Mouse (Mus musculus): ENCODE results near the gene Olfr1380.
A peak's percentile ranks its signal among the peaks of the same experiment; 100 is the strongest.
"Not testable (repeated sequence)": the region's sequence is repeated elsewhere in the genome, so short reads cannot be mapped to it uniquely, and the experiment has no call there.

Gene Olfr1380

GRCm38 (mm10) chr11:49556578-49556977 lies at the start of gene Olfr1380:
Gene Olfr1380, plus strand, starts transcription at chr11:49556878.
- not testable (repeated sequence) for DNase-seq

GRCm38 (mm10) chr11:49518086-49518485 lies 38.6 kb upstream of the Olfr1380 start:
- DNase-seq = no peak

GRCm38 (mm10) chr11:49519348-49519747 lies 37.3 kb upstream of the Olfr1380 start, which contains the start of gene Olfr1383:
Gene Olfr1383, plus strand, starts transcription at chr11:49519648.
- DNase-seq = no peak

GRCm38 (mm10) chr11:49527947-49528346 lies 28.7 kb upstream of the Olfr1380 start, which contains the start of gene Olfr1382:
Gene Olfr1382, plus strand, starts transcription at chr11:49528247.
- no peak for DNase-seq

GRCm38 (mm10) chr11:49532761-49533160 lies 23.9 kb upstream of the Olfr1380 start:
- DNase-seq = no peak

- peak; percentile 3 to 6 for DNase-seq
Measured at GRCm38 (mm10) chr11:49536631-49537030, 20.0 kb upstream of the Olfr1380 start.

- DNase-seq = not testable (repeated sequence)
Measured at GRCm38 (mm10) chr11:49543149-49543548, 13.5 kb upstream of the Olfr1380 start, which contains the start of gene Olfr1381. Gene Olfr1381, plus strand, starts transcription at chr11:49543449.

GRCm38 (mm10) chr11:49554033-49554432 lies 2.6 kb upstream of the Olfr1380 start:
- DNase-seq = peak in 1 of 2 experiments; percentile 8

- not testable (repeated sequence) for DNase-seq
Measured at GRCm38 (mm10) chr11:49575054-49575453, 18.4 kb downstream of the Olfr1380 start.

GRCm38 (mm10) chr11:49580452-49580851 lies 23.8 kb downstream of the Olfr1380 start:
- not testable (repeated sequence) for DNase-seq

- DNase-seq = no peak
Measured at GRCm38 (mm10) chr11:49590213-49590612, 33.5 kb downstream of the Olfr1380 start.

GRCm38 (mm10) chr11:49597149-49597548 lies 40.5 kb downstream of the Olfr1380 start:
- not testable (repeated sequence) for DNase-seq

- DNase-seq = not testable (repeated sequence)
Measured at GRCm38 (mm10) chr11:49608306-49608705, 51.6 kb downstream of the Olfr1380 start.

GRCm38 (mm10) chr11:49608938-49609867 lies 52.5 kb downstream of the Olfr1380 start, which contains the start of gene Flt4:
Gene Flt4, plus strand, starts transcription at chr11:49609263.
- DNase-seq = peak in 1 of 2 experiments; percentile 13

- not testable (repeated sequence) for DNase-seq
Measured at GRCm38 (mm10) chr11:49609868-49610824, 53.5 kb downstream of the Olfr1380 start.

- not testable (repeated sequence) for DNase-seq
Measured at GRCm38 (mm10) chr11:49611349-49611748, 54.7 kb downstream of the Olfr1380 start.

- no peak for DNase-seq
Measured at GRCm38 (mm10) chr11:49612154-49612553, 55.5 kb downstream of the Olfr1380 start.

- no peak for DNase-seq
Measured at GRCm38 (mm10) chr11:49613349-49613748, 56.7 kb downstream of the Olfr1380 start.
